Mouse (Mus musculus): ENCODE data around the gene Atp8a2.

Atp8a2 gene

DNA sequence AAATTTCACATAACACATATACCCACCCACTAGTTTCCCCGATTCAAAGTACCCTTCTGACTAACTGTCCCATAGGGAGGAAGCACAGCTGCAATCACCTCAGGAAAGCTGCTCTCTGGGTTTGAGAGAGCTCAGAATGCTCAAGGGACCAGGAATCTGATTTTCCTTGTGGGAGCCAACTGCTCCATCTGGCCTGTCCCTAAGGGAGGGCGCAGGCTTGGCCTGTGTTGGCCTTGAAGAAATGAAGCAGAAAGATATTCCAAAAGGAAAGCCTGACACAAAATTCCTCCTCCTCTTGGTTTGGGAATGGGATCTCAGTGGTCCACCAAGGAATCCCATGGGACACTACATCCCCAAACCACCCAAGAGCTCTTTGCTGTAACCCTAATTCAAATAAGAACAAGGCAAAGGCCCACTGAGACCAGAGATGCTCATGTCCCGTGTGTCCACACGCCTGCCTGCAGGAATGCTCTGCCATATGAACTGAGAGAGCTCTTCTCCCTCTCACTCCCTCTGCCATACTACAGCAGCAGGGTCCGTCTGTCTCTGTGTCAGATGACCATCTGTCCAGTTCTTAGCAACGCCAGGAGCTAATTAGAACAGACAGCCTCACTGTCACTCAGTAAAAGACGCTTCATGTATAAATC lies 293.4 kb downstream of the Atp8a2 start:
- DNase-seq (ENCODE audit: low spot score) = no peak

DNA sequence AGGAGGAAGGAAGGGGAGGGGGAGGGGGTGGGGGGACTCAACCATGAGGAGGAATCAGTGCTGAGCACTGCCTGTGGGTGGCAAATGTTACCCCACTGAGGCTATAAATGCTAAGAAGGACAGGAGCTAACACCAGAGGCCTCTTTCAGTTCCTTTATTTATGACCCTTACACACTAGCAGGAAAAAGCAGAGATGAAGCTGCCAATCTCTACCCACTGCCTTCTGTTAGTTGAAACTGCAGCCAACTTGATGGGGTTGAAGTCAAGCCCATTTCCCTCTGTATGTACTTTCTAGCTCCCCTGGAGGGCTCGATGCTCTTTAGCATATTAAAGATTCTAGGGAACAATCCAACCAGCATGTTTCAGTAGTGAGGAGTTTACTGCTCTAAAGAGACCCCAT lies 303.0 kb downstream of the Atp8a2 start:
- DNase-seq (ENCODE audit: low spot score) = peak; percentile 53

DNA sequence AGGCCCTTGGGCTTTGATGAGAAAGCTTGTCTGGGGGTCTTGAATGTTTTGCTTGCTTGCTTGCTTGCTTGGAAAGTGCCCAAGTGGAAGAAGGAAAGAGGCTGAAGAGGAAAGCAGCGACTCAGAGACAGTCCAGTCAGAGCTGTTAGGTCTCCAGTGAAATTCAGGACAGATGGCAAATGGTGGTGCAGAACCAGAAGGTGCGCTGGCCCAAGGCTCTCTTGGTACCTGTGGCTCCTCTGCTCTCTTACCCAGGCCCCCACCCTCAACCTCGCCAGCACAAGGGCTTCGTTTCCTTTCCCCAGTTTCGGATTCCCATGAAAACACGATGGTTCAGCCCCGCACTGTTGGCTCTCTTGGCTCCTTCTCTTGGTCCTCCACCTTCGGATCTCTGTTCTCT lies 304.9 kb downstream of the Atp8a2 start:
- no peak for DNase-seq (ENCODE audit: low spot score)

DNA sequence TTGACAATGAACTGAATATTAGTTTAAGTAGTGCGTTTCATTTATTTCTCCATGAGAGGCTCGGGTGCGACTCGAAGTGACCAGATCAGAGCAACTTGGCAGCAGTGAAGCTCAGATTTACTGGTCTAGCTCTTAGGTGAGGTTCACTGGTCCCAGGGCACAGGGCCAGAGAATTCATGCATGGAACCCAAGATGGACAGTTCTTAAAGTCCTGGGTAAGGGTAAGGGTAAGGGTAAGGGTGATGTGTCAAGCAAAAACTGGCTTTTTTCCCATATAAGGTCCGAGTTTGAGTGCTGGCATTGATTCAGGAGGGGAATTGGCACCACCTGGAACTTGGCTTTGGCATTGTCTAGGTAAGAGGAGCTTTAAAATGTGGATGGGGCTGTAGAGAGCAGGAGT lies 305.5 kb downstream of the Atp8a2 start:
- DNase-seq (ENCODE audit: low spot score) = no peak

DNA sequence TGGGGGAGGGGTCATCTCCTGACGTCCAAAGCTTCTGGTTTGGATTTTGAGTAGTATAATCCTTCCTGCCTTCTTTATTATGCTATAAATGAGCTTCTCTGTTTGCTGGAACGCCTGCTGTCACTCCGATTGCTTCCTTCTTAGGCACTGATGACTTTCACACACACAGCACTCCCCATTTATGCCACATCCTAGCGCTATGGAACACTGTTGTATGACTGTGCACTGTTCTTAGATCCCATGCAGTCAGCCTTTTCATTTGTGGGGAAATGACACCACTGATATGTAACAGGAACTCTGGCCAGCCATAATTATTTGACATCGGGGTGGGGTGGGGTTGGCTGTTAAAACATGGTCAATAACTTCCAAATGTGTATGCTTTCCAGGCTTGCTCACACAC lies 306.2 kb downstream of the Atp8a2 start:
- DNase-seq (ENCODE audit: low spot score) = no peak

DNA sequence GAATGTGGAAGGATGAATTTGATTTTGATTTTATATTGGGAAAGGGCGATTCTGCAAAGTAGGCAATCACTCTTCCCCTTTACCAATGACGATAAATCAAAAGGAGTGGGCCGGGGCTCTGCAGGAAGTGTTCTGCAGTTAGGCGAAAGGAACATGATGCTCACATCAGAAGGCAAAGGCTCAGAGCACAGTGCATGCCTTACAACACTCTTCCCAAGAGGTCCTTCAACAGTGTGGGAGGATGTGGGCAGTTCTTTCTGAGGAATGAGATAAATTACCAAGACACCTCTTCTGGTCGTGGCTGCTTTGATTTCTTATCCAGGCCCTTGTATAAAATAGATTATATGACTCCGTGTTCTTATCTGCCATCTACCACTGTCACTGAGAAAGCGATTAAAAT lies 306.9 kb downstream of the Atp8a2 start:
- DNase-seq (ENCODE audit: low spot score) = no peak

DNA sequence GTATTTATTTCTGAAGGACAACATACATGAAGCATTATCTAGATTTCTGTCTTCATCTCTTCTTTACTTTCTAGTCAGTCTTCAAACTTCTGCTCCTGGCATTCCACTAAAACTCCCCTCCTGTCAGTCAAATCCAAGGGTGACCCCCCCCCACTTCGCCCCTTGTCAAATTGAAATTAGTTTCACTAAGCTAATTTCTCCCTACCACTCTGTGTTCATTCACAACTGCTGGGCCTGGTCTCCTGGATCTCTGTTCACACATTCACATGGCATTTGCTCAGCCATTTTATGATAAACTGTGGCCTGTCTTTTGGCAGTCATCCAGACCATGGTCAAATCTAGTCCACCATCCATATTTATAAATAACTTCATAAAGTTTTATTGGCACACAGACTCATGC lies 308.5 kb downstream of the Atp8a2 start:
- DNase-seq (ENCODE audit: low spot score) = no peak

DNA sequence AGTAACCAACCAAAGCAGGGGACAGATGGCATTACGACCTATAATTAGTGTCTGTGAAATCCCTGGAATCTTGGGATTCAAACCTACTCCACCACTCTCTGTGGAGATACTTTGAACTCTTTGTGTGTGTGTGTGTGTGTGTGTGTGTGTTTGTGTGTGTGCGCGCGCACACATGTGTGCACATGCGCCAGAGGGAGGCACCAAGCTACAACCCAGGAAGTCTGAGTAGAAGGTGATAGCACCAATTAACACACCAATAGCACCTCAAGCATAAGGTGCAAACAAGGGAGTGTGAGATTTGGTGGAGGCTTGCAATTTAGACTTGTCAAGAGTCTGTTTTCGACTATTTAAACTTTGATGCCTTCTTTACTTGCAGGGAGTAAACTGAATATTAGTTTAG lies 308.9 kb downstream of the Atp8a2 start:
- no peak for DNase-seq (ENCODE audit: low spot score)

DNA sequence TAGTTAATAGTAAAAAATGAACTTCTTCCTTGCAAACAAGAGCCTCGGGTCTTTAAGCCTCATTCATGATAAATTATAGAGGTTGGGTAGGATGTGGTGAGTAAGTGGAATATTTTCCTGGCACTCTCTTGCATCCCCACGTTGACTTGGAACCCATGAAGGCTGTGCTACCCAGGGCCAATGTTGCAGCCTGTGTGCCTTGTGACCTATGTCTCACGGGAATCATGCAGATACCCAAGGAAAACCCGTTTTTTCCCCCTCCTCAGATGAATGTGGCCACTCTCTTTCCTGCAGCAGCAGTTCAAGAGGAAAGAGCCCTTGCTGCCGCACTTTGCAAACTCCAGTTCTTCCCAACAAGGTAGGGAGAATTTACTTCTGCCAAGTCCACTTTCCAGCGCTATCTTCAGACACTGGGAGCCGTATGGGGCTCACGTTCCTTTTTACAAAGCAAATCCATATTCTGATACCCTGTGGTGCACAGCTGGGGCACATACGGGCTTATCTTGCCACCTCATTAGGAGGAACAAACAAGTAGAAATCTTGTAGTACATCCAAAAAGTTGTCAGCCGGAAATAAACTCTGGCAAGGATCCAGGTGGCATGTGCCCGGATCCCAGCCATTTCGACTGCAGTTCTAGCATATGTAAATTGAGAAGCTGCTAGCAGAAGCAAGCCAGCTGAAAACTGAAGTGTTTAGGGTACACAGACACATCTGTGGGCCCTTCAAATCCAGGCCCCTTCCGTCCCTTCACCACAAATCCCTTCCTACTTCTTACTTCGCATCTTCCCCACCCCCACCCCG lies 309.7 kb downstream of the Atp8a2 start:
- DNase-seq (ENCODE audit: low spot score) = peak; percentile 52

DNA sequence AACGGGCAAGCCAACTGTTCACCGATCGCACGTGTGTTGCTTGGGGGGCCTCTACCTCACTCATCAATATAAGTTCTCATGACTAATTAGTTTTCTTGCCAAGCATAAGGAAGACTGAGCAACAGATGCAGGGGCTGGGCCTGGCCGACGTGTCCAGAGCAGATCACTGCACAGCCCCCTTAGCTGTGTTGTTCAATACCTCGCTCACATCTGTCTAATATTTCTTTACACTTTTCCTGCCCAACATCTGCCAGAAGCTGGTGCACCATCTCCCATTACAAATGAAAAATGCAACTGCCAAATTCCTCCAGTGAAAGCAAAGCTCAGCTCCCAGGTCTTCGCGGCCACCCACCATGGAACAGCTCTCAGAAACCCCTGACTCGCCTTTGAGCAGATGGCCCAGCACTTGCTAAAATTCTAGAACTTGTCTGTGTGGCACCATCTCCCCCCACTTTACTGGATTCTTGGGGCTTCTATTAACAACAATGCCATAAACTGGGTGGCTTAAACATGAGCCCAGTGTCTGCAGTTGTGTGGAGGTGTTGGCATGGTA lies 313.4 kb downstream of the Atp8a2 start:
- DNase-seq (ENCODE audit: low spot score) = no peak

DNA sequence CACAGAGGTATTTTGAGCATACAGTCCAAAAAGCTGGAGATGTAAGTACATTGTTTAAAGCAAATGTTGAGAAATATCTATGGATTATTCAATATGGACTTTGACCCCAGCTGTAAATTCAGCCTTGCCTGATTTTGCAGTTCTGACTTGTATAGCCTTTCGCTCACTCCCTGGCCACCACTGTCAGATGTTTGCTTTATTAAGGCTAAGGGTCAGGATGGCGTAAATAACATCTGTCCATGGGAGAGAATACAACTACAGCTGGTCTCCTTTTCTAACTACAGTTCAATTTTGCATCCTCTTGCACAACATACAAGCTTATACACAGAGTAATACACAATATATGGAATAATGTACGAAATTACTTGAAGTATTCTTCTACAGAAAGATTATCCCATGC lies 316.1 kb downstream of the Atp8a2 start:
- DNase-seq (ENCODE audit: low spot score) = no peak

DNA sequence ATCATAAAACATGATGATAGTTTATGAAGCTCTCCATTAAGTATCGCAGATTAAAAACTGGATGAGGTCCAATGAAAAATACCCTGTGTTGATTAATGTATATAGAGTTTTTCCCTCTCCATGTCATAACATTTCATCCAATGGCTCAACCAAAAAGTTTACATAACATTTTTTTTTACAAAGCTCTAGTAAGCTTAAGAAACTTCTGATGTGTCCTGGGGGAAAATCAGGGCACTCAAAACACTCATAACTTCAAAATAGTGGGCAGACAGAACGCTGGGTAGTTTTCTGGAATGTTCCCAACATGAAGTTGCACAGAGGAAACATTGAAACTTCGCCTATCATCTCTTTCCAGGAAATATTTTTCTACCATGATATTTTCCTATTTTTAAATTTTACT lies 318.7 kb downstream of the Atp8a2 start:
- no peak for DNase-seq (ENCODE audit: low spot score)

DNA sequence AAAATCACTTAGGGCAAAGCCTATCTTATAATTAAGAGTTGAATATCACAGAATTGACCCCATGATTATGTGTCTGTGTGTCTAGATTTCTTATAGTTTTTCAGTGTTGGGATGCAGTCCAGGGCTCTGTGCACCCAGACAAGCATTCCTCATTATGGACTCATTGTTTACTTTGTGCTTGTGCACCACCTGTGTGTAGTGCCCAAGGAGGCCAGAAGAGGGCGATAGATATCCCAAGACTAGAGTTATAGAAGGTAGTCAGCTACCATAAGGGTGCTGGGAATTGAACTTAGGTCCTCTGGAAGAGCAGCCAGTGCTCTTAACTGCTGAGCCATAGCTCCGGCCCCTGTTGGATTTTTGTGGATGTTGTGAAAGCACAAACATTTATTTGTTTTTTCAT lies 320.5 kb downstream of the Atp8a2 start:
- no peak for DNase-seq (ENCODE audit: low spot score)

DNA sequence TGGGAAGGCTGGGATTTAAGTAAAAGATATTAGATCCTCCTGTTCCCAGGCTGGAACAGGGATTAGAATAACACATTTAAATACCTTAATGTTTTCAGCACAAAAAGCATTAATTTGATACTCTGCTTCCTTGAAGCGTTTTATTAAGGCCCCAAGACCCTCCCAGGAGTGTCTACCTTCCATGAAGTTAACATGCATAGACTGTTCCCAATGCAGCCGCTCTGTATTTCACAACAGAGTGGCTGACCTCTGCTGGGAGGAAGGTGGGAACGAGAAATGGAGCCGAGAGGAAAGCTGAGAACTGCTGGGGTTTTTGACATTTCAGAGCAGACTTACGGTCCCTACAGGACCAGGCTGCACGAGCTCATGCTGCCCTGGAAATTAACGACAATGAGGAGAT lies 328.6 kb downstream of the Atp8a2 start:
- DNase-seq (ENCODE audit: low spot score) = no peak

DNA sequence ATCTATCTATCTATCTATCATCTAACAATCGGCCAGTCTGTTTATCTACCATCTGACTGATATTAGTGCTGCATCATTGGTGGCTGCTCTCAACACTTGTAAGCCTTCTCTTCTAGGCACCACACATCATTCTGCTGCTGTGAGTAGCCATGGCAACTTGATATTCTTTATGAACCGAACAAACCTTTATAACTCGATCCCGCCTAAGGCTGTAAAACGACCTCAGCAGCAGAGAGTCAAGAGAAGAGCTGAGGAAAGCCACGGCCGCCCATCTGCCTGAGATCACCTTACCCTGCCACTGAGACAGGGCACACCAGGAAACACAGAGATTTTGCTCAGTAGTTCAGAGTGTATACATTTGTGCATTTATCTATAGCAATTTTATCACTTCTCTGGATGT lies 329.2 kb downstream of the Atp8a2 start:
- no peak for DNase-seq (ENCODE audit: low spot score)

DNA sequence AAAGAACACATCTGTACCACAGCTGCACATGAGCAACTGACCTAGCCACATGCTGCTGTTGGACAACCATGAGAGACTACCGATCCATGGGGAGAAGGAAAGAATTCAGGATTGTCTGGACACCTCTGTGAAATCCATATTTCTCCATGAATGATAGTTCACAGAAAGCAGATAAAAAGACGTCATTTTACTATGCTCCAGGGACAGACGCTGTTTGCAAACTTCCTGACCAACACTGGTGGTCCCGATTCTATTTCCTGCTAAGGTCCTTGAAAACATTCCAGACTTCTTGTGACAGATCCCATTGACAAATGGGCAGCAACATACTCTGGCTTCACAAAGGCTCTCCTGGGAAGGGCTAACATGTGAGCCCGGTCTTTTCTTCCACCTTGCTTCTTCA lies 331.0 kb downstream of the Atp8a2 start:
- DNase-seq (ENCODE audit: low spot score) = no peak

DNA sequence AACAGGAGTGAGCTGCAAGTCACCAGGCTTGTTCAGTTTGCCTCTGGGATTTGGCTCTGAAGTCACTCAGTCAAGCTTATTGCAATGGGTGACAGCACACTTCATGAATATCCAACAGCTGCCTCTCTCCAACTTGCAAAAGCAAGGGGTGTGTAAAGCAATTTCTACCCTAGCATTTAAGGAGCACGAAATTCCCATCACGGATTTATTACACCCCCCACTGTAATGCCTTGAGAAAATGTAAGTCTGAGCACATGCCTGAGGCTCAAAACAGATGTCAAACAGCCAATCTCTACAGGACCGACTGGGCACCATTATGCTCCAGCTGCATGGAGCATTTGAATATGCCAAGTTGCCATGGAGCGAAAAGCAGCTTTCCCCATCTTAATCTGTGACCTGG lies 334.6 kb downstream of the Atp8a2 start:
- no peak for DNase-seq (ENCODE audit: low spot score)

DNA sequence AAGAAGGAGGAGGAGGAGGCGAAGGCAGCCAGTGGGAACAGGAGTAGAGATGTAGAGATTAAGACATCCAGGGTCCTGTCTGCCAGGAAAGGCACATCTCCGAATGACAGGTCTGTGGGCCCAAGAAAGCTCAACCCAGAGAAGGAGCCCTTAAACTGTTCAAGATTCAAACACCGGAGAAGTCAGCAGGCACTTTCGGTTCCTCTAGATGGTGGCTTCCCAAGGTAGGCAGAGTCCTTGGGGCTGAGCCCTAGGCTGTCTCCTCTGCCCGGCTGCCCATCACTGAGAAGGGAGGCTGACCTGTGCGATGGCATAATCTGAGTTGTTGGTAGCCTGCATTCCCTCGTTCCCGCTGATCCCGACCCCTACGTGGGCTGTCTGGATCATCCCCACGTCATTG lies 337.1 kb downstream of the Atp8a2 start:
- DNase-seq (ENCODE audit: low spot score) = no peak

DNA sequence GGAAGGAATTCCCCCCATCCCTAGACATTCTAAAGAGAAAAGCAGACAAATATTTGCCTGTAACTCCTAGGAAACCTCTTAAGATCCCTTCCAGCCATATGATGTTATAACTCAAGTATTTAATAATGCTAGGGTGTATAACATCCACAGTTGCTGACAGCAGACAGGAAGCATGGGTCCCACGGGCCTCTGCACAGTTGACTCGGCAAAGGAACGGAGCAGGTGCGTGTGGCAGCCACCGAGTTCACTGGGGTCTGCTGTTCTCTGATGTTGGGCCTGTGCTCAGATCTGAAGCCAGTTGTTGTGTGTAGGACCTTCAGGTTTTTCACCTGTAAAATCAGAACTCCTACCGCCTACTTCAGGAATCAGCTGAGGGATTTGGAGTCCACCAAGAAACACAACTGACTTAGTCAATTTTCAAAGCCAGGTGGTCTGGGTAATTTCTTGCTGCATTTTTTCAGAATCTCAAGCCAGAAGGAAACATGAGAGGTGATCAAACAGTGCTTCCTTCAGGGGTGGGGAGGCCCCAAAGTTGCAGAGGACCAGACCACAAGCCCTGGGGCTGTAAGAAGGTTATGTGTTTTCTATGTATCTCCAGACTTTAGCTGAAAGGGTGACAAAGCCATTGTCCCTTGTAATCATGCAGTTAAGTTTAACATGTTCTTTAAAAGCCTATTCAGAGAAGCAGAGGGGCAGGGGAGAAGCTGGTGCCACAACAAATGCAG lies 338.3 kb downstream of the Atp8a2 start:
- DNase-seq (ENCODE audit: low spot score) = no peak

DNA sequence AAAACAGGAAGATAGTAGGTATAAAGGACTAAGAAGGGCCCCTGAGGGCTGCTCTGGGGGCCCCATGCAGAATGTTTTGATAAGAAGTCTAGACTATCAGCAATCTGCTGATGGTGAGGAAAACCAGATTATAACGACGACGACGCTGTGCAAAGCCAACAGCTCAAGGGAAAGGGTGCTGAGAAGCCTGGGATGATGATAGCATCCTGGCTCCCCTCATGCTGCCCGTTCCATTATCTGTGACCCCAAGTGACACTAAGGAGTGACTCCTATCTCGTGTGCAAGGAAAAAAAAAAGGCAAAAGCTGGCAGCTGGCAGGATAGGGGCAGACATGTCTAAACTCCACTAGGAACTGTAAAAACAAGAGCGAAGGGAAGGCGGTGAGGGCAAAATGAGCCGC lies 343.8 kb downstream of the Atp8a2 start:
- no peak for DNase-seq (ENCODE audit: low spot score)

DNA sequence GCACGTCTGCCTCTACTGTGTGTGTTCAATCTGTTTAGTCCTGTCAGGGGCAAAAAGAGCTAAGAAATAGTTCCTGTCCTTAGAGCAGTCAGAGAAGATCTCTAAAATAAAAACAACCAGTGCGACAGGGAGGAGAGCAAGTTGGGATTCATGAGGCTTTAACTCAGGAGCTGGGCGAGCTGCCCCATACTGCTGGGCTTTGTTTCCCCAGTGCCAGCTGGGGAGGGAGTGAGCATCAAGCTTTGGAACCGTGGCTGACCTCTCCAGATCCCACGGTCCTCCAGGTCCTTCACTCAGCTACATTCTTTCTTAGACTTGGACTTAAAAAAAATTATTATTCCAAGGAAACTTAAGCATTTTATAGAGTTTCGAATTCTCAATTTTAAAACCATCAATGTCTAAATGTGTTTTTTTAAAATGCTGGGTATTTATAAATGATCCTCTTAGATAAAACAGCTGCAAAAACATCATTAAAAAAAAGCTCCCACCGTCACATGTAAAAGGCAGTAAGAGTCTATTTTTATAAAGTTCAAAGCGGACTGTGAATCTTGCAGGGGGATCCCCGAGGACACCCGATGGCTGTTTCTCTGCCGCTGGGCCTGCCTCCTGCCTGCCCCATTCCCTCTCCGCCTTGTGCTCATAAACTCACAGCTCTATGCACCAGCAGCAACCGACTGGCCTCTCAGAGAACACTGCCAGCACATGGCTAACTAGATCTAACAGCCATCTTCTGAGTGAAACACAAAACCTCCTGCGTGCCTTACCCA lies 350.2 kb downstream of the Atp8a2 start:
- no peak for DNase-seq (ENCODE audit: low spot score)

DNA sequence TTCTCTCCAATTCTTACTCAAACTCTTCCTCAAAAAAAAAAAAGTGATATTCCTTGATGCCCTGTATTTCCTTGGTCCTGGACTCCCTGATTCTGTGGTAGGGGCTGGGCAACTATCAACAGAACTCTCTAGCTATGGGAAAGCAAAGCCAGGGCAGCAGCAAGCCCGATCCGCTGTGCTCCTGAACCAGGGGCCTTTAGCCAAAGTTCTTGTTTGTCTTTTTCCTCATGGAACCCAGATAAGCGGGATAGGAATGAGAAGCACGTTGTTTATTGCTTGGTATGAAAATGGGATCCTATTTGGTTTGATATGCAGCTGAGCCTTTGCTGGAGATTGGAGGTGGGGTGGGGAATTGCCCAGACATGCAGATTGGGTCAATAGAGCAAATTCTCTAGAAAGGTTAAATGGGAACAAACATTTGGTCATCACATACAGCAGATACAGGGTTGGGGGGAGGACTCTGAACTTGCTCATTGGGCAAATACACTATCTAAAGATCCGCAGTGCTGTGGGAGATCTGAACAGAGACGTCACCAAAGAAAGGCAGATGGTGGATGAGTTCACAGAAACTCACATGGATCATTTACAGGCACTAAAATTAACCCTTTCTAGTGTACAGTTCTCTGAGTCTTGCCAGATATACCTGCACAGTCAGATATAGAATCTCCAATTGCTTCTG lies 353.6 kb downstream of the Atp8a2 start:
- DNase-seq (ENCODE audit: low spot score) = no peak
